Mouse (Mus musculus) embryonic fibroblast, embryonic 13.5 days (primary cell): ENCODE results near the gene Lars2.
"Not testable (repeated sequence)": the region's sequence is repeated elsewhere in the genome, so short reads cannot be mapped to it uniquely, and the experiment has no call there.

Experiments
- CTCF ChIP-seq: IDR thresholded peaks from 2 replicates; pipeline ENCODE4 v1.5.1; 2011; ENCODE audit warnings: mild to moderate bottlenecking, control low read depth, low read length, moderate library complexity, borderline replicate concordance; ENCODE audit not compliant: insufficient read depth
- POLR2A ChIP-seq: IDR thresholded peaks from 2 replicates; pipeline ENCODE4 v1.6.1; 2011; ENCODE audit warnings: low read depth, mild to moderate bottlenecking, control low read depth, low read length, moderate library complexity

GRCm38 (mm10) chr9:123388087-123389007, 21.6 kb downstream of the Lars2 start:
- not testable (repeated sequence) for TF ChIP-seq CTCF, POLR2A
